Mouse (Mus musculus) liver, postnatal 0 days (tissue): Measurements from ENCODE around the gene Cubn. TPM values are rescaled to one million over a fixed set of nuclear protein-coding genes. Genes with fewer than 3 reads are reported as not detected.

Experiments used
- ATAC-seq: fragments of 200-750 bp; cut with Nextera tagmentation; 2 replicates; pipeline ENCODE4 v1.8.0; 2017; ENCODE audit warnings: mild to moderate bottlenecking, moderate library complexity
- DNase-seq: peaks from one replicate; pipeline ENCODE4 v3.0.0-alpha.2; 2016
- H3K27ac ChIP-seq: fragments of 300-500 bp; sonication (generic); 2 replicates; pipeline ENCODE4 v1.5.1; 2014; ENCODE audit warnings: antibody characterized with exemption, moderate library complexity, mild to moderate bottlenecking, low read depth
- H3K27me3 ChIP-seq: fragments of 300-500 bp; sonication (generic); 2 replicates; pipeline ENCODE4 v1.6.1; 2014; ENCODE audit warnings: low read length, control low read depth, mixed read lengths; ENCODE audit not compliant: insufficient read depth
- H3K36me3 ChIP-seq: fragments of 300-500 bp; sonication (generic); replicated peaks from 2 replicates; pipeline ENCODE4 v1.6.1; 2014; ENCODE audit warnings: mild to moderate bottlenecking, control low read depth, low read length, moderate library complexity, mixed read lengths; ENCODE audit not compliant: insufficient read depth
- H3K4me1 ChIP-seq: fragments of 300-500 bp; sonication (generic); 2 replicates; pipeline ENCODE4 v1.6.1; 2014; ENCODE audit warnings: antibody characterized with exemption, mild to moderate bottlenecking, control low read depth; ENCODE audit not compliant: insufficient read depth
- H3K4me2 ChIP-seq: fragments of 300-500 bp; sonication (generic); 2 replicates; pipeline ENCODE4 v1.6.1; 2014; ENCODE audit warnings: low read depth, mild to moderate bottlenecking, low read length, moderate library complexity, mixed read lengths
- H3K4me3 ChIP-seq: fragments of 300-500 bp; sonication (generic); 2 replicates; pipeline ENCODE4 v1.5.1; 2014; ENCODE audit warnings: low read depth, low read length
- H3K9ac ChIP-seq: fragments of 300-500 bp; sonication (generic); replicated peaks from 2 replicates; pipeline ENCODE4 v1.6.1; 2014; ENCODE audit warnings: mild to moderate bottlenecking, moderate library complexity
- H3K9me3 ChIP-seq: fragments of 300-500 bp; sonication (generic); 2 replicates; pipeline ENCODE4 v1.6.1; 2016; ENCODE audit warnings: mild to moderate bottlenecking, control low read depth, low read length, mixed read lengths
- CTCF ChIP-seq: sonication (generic); IDR thresholded peaks from 2 replicates; pipeline ENCODE4 v1.5.1; 2016; ENCODE audit warnings: antibody characterized with exemption, low read depth
- EP300 ChIP-seq: IDR thresholded peaks from 2 replicates; pipeline ENCODE4 v1.6.1; 2016; ENCODE audit warnings: antibody characterized with exemption, low read depth, mild to moderate bottlenecking
- WGBS: fragments of 180-500 bp; shearing (Covaris S2); extraction: QIAGEN DNeasy Blood & Tissue Kit; methylation state at CpG from one replicate; pipeline ENCODE4 v1.1.7; 2014; ENCODE audit not compliant: insufficient replicate concordance; 5-methylcytosine and 5-hydroxymethylcytosine counted together
- polyA plus RNA-seq: library from polyadenylated mRNA; unstranded; fragments of >200 nt; fragmentation: Nextera tagmentation; extraction: Ambion mirVana; gene quantifications from 2 replicates; pipeline ENCODE4 v1.2.1, GENCODE M21; 2015

Cubn gene
- polyA plus RNA-seq, 1 experiment from 2014 or later = not detected

GRCm38 (mm10) chr2:13357885-13358552 is 133.6 kb downstream of the Cubn start:
- TF ChIP-seq EP300 = no peak
- no peak for TF ChIP-seq CTCF
- Histone ChIP-seq H3K27me3 (no peaks in the 10 kb centered on the region), H3K4me3 (no peak overlapping the region), H3K4me2 (no peak overlapping the region), H3K9ac (no peak overlapping the region), H3K27ac (no peak overlapping the region), H3K4me1 (no peaks in the 10 kb centered on the region), H3K36me3 (no peaks in the 10 kb centered on the region), H3K9me3 (no peaks in the 10 kb centered on the region)
- DNase-seq = no peak
- ATAC-seq = no peak
- WGBS = 59% methylated on average over 7 of the region's 7 CpGs

- ATAC-seq (no peak), DNase-seq (no peak)
- TF ChIP-seq EP300 = no peak
- TF ChIP-seq CTCF = no peak
- H3K36me3 ChIP-seq = no peaks in the 10 kb centered on the region
- 71% methylated on average over 3 of the region's 3 CpGs for WGBS
- no peak overlapping the region for H3K4me2 ChIP-seq
- no peaks in the 10 kb centered on the region for H3K9me3 ChIP-seq
- H3K4me1 ChIP-seq = no peaks in the 10 kb centered on the region
- H3K4me3 ChIP-seq = no peak overlapping the region
- H3K9ac ChIP-seq = no peak overlapping the region
- H3K27ac ChIP-seq = no peak overlapping the region
- no peaks in the 10 kb centered on the region for H3K27me3 ChIP-seq
Measured at GRCm38 (mm10) chr2:13352775-13353174, 138.8 kb downstream of the Cubn start.

GRCm38 (mm10) chr2:13352112-13352728 is 139.4 kb downstream of the Cubn start:
- Histone ChIP-seq H3K9me3 (no peaks in the 10 kb centered on the region), H3K4me2 (no peak overlapping the region), H3K4me1 (no peaks in the 10 kb centered on the region), H3K27me3 (no peaks in the 10 kb centered on the region), H3K4me3 (no peak overlapping the region), H3K27ac (no peak overlapping the region), H3K9ac (no peak overlapping the region), H3K36me3 (no peaks in the 10 kb centered on the region)
- 86% methylated on average over 1 of the region's 1 CpGs for WGBS
- DNase-seq (no peak), ATAC-seq (no peak)
- TF ChIP-seq EP300 (no peak), CTCF (no peak)

- no peak overlapping the region for H3K4me3 ChIP-seq
- WGBS = 67% methylated on average over 7 of the region's 7 CpGs
- DNase-seq (no peak), ATAC-seq (no peak)
- no peaks in the 10 kb centered on the region for H3K9me3 ChIP-seq
- no peaks in the 10 kb centered on the region for H3K27me3 ChIP-seq
- no peak overlapping the region for H3K27ac ChIP-seq
- no peak overlapping the region for H3K9ac ChIP-seq
- H3K36me3 ChIP-seq = no peaks in the 10 kb centered on the region
- H3K4me1 ChIP-seq = no peaks in the 10 kb centered on the region
- no peak overlapping the region for H3K4me2 ChIP-seq
- TF ChIP-seq CTCF (no peak), EP300 (no peak)
Measured at GRCm38 (mm10) chr2:13342325-13342926, 149.2 kb downstream of the Cubn start.

GRCm38 (mm10) chr2:13335446-13335845 is 156.2 kb downstream of the Cubn start:
- 61% methylated on average over 4 of the region's 4 CpGs for WGBS
- H3K4me2 ChIP-seq = no peak overlapping the region
- H3K4me3 ChIP-seq = no peak overlapping the region
- no peaks in the 10 kb centered on the region for H3K9me3 ChIP-seq
- H3K36me3 ChIP-seq = no peaks in the 10 kb centered on the region
- DNase-seq (no peak), ATAC-seq (no peak)
- no peak overlapping the region for H3K27ac ChIP-seq
- TF ChIP-seq EP300 = no peak
- no peak for TF ChIP-seq CTCF
- H3K9ac ChIP-seq = no peak overlapping the region
- H3K27me3 ChIP-seq = no peaks in the 10 kb centered on the region
- H3K4me1 ChIP-seq = no peaks in the 10 kb centered on the region

- no peaks in the 10 kb centered on the region for H3K36me3 ChIP-seq
- ATAC-seq = no peak
- no peak overlapping the region for H3K4me2 ChIP-seq
- H3K4me1 ChIP-seq = no peaks in the 10 kb centered on the region
- DNase-seq = no peak
- H3K9me3 ChIP-seq = no peaks in the 10 kb centered on the region
- WGBS = 34% methylated on average over 4 of the region's 4 CpGs
- H3K27me3 ChIP-seq = no peaks in the 10 kb centered on the region
- no peak overlapping the region for H3K9ac ChIP-seq
- no peak overlapping the region for H3K27ac ChIP-seq
- H3K4me3 ChIP-seq = no peak overlapping the region
- TF ChIP-seq EP300 (no peak), CTCF (no peak)
Measured at GRCm38 (mm10) chr2:13329754-13330417, 161.7 kb downstream of the Cubn start.
